ENCODE assay signal across 17 mouse cellular contexts in the genomic region with DNA sequence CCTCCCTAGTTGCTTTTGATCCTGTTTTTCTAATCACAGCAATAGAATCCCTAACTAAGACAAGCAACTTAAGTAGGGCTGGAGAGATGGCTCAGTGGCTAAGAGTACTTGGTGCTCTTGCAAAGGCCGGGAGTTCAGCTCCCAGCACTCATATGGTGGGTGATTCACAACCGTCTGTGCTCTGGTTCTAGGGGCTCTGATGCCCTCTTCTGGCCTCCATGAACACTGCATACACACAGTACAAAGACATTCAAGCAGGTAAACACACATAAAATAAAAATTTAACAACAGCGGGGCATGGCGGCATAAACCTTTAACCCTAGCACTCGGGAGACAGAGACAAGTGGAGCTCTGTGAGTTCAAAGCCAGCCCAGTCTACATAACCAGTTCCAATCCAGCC. TPM values are rescaled to one million over a fixed set of nuclear protein-coding genes. Genes with fewer than 3 reads are reported as not detected.
DNase-seq lines count a peak whose midpoint lies in the region; ATAC-seq and TF ChIP-seq lines count a peak whose summit lies in the region.
"Had no signal": no experiment of that assay in that cellular context is flagged by ENCODE, and none has a peak within 500 bp of the region (broad histone marks: within the 10 kb centered on the region; RNA-seq: fewer than 3 reads in every experiment).

No protein-coding gene starts in this region.

- WGBS in forebrain, embryonic 11.5 days, result 82% methylated on average over 5 of the region's 5 CpGs
- WGBS in forebrain, embryonic 13.5 days, result 72% methylated on average over 5 of the region's 5 CpGs

- no peak overlapping the region for H3K4me2 ChIP-seq in forebrain, embryonic 11.5 days (ENCODE audit: low read depth, low read length, severe bottlenecking)
- no peak overlapping the region for H3K4me2 ChIP-seq in forebrain, embryonic 13.5 days
- H3K4me2 ChIP-seq: heart, embryonic 12.5 days; midbrain, embryonic 15.5 days; neural tube, embryonic 12.5 days had no signal

- TF ChIP-seq CTCF in layer of hippocampus, adult 2 months (conservative IDR thresholded peaks at IDR 0.05), result peak; percentile 54

- H3K9ac ChIP-seq in forebrain, embryonic 11.5 days (ENCODE audit: low read length), result no peak overlapping the region
- H3K9ac ChIP-seq in forebrain, embryonic 13.5 days, result no peak overlapping the region
- H3K9ac ChIP-seq: heart, embryonic 12.5 days; midbrain, embryonic 15.5 days; neural tube, embryonic 12.5 days had no signal

- H3K9me3 ChIP-seq in forebrain, embryonic 11.5 days (ENCODE audit: control insufficient read depth, low read length), result no peaks in the 10 kb centered on the region
- no peaks in the 10 kb centered on the region; the same call in 1 of the 2 replicates for H3K9me3 ChIP-seq in forebrain, embryonic 13.5 days (replicated peaks)
- H3K9me3 ChIP-seq: midbrain, embryonic 15.5 days; neural tube, embryonic 12.5 days had no signal

- DNase-seq in forebrain, embryonic 11.5 days (ENCODE audit: low spot score), result peak; percentile 49
- no peak for DNase-seq in layer of hippocampus, adult 2 months (ENCODE audit: low spot score in 2 of 2)
- no peak for DNase-seq in layer of hippocampus, postnatal 36 days
- DNase-seq in 416B (ENCODE audit: low read depth) (peak; percentile 70), R1 (ENCODE audit: low read depth, low spot score) (peak; percentile 68)
- no peak for DNase-seq in urinary bladder, postnatal 4 days (ENCODE audit: low spot score in 2 of 2)
- DNase-seq: adrenal gland, postnatal 10 days; cerebellum, postnatal 25 days; kidney, adult 11 months; lung, postnatal 14 days had no signal

- no peak overlapping the region for H3K4me3 ChIP-seq in forebrain, embryonic 11.5 days (ENCODE audit: low read depth, low read length)
- H3K4me3 ChIP-seq in forebrain, embryonic 13.5 days, result no peak overlapping the region
- no peak overlapping the region for H3K4me3 ChIP-seq in layer of hippocampus, adult 2 months
- H3K4me3 ChIP-seq: heart, embryonic 12.5 days; midbrain, embryonic 15.5 days; neural tube, embryonic 12.5 days had no signal

- no peak for ATAC-seq in forebrain, embryonic 11.5 days (replicated peaks; ENCODE audit: low FRiP score)
- ATAC-seq in forebrain, embryonic 13.5 days, result no peak
- no peak for ATAC-seq in megakaryocyte, adult 5-6 weeks (ENCODE audit: poor library complexity, severe bottlenecking)
- ATAC-seq: midbrain, embryonic 15.5 days had no signal

- H3K36me3 ChIP-seq in forebrain, embryonic 11.5 days (ENCODE audit: control insufficient read depth, insufficient read depth, low read length), result no peaks in the 10 kb centered on the region
- no peaks in the 10 kb centered on the region for H3K36me3 ChIP-seq in forebrain, embryonic 13.5 days (ENCODE audit: poor library complexity, severe bottlenecking)
- H3K36me3 ChIP-seq: heart, embryonic 12.5 days; midbrain, embryonic 15.5 days; neural tube, embryonic 12.5 days had no signal

- peaks cover 36% of the 10 kb centered on the region for H3K27me3 ChIP-seq in forebrain, embryonic 11.5 days (ENCODE audit: control insufficient read depth, insufficient read depth, low read length)
- H3K27me3 ChIP-seq in forebrain, embryonic 13.5 days, result peaks cover 61% of the 10 kb centered on the region

- no peaks in the 10 kb centered on the region for H3K4me1 ChIP-seq in forebrain, embryonic 11.5 days (replicated peaks; ENCODE audit: control insufficient read depth, insufficient read depth, low read length)
- H3K4me1 ChIP-seq in forebrain, embryonic 13.5 days, result peaks cover 8% of the 10 kb centered on the region

- no peak overlapping the region for H3K27ac ChIP-seq in forebrain, embryonic 11.5 days (ENCODE audit: low read depth, low read length)
- H3K27ac ChIP-seq in forebrain, embryonic 13.5 days, result no peak overlapping the region
- H3K27ac ChIP-seq in layer of hippocampus, adult 2 months, result no peak overlapping the region
- H3K27ac ChIP-seq: midbrain, embryonic 15.5 days; neural tube, embryonic 12.5 days had no signal

RNA-seq across cellular contexts. Expression of a gene that starts 1.9 kb away (rescaled TPM):
- polyA plus RNA-seq in forebrain, embryonic 11.5 days (2014; fragmentation: Nextera tagmentation; extraction: Ambion mirVana), result not detected in 2 replicates
- 0.06 and 0.12 TPM in 2 replicates for polyA plus RNA-seq in forebrain, embryonic 13.5 days (2015; fragmentation: Nextera tagmentation; extraction: Ambion mirVana)
- 10 to 100 TPM in 1 of 2 experiments, 1 to 10 TPM in 1; 9.2 to 10.4 TPM for total RNA-seq in layer of hippocampus, adult 2 months (2021)
- total RNA-seq in layer of hippocampus, postnatal 36 days (2021), result 10 to 100 TPM; 10.7 to 11.3 TPM
- not detected in 2 replicates for total RNA-seq in megakaryocyte, adult 5-6 weeks (2015)
- total RNA-seq in megakaryocyte, adult 5-6 weeks (2017), result not detected in 2 replicates
- total RNA-seq: liver, adult 2 months had no signal
- polyA plus RNA-seq: hindbrain, embryonic 11.5 days; liver, adult 2 months had no signal

Comparison
In these comparisons a context has a peak if more than half of its experiments do, and no peak if none do; other contexts are left out.
1. DNase-seq: peak in forebrain, embryonic 11.5 days (single experiment), 416B (single experiment) and R1 (single experiment); none in layer of hippocampus, adult 2 months (0 of 2), layer of hippocampus, postnatal 36 days (0 of 2) and urinary bladder, postnatal 4 days (0 of 2).
2. RNA of a gene that starts 1.9 kb away (total RNA-seq): 10.7 to 11.3 TPM in layer of hippocampus, postnatal 36 days and 9.2 to 10.4 TPM in layer of hippocampus, adult 2 months; not detected in megakaryocyte, adult 5-6 weeks; every median in the first group is over 10 times any median in the second.